Mouse (Mus musculus) lung, embryonic 15.5 days (tissue): Measurements from ENCODE around the gene Ebf1. TPM values are rescaled to one million over a fixed set of nuclear protein-coding genes. Genes with fewer than 3 reads are reported as not detected.
A peak's percentile ranks its signal among the peaks of the same experiment; 100 is the strongest.

Source experiments
- ATAC-seq: fragments of 200-750 bp; cut with Nextera tagmentation; 2 replicates; pipeline ENCODE4 v1.8.0; 2017; ENCODE audit warnings: moderate number of reproducible peaks, borderline replicate concordance; ENCODE audit not compliant: low FRiP score, low TSS enrichment; ENCODE audit errors: extremely low read depth
- H3K27ac ChIP-seq: fragments of 300-500 bp; sonication (generic); 2 replicates; pipeline ENCODE4 v1.5.1; 2015; ENCODE audit warnings: moderate library complexity, mild to moderate bottlenecking, inconsistent platforms
- H3K27me3 ChIP-seq: fragments of 300-500 bp; sonication (generic); 2 replicates; pipeline ENCODE4 v1.6.1; 2015; ENCODE audit warnings: inconsistent platforms
- H3K36me3 ChIP-seq: fragments of 300-500 bp; sonication (generic); 2 replicates; pipeline ENCODE4 v1.6.1; 2015; ENCODE audit warnings: inconsistent platforms
- H3K4me1 ChIP-seq: fragments of 300-500 bp; sonication (generic); 2 replicates; pipeline ENCODE4 v1.6.1; 2015; ENCODE audit warnings: inconsistent platforms
- H3K4me2 ChIP-seq: fragments of 300-500 bp; sonication (generic); 2 replicates; pipeline ENCODE4 v1.6.1; 2015; ENCODE audit warnings: inconsistent platforms, mild to moderate bottlenecking, moderate library complexity
- H3K4me3 ChIP-seq: fragments of 300-500 bp; sonication (generic); 2 replicates; pipeline ENCODE4 v1.5.1; 2015; ENCODE audit warnings: mild to moderate bottlenecking, inconsistent platforms
- H3K9ac ChIP-seq: fragments of 300-500 bp; sonication (generic); 2 replicates; pipeline ENCODE4 v1.6.1; 2015; ENCODE audit warnings: inconsistent platforms
- H3K9me3 ChIP-seq: fragments of 300-500 bp; sonication (generic); 2 replicates; pipeline ENCODE4 v1.6.1; 2016; ENCODE audit warnings: inconsistent platforms
- WGBS: fragments of 180-500 bp; shearing (Covaris S2); methylation state at CpG from one replicate; pipeline ENCODE4 v1.1.7; 2015; 5-methylcytosine and 5-hydroxymethylcytosine counted together
- polyA plus RNA-seq: library from polyadenylated mRNA; unstranded; fragments of >200 nt; fragmentation: Nextera tagmentation; extraction: Ambion mirVana; gene quantifications from 2 replicates; pipeline ENCODE4 v1.2.1, GENCODE M21; 2015

Ebf1 gene
- polyA plus RNA-seq, 1 experiment from 2014 or later: 12.4 TPM

- H3K36me3 ChIP-seq: no peaks in the 10 kb centered on the region
Measured at GRCm38 (mm10) chr11:44884337-44884736, 267.2 kb downstream of the Ebf1 start.

GRCm38 (mm10) chr11:44886897-44887296 is 269.8 kb downstream of the Ebf1 start:
- Histone ChIP-seq H3K9ac (no peak overlapping the region), H3K36me3 (no peaks in the 10 kb centered on the region), H3K9me3 (no peaks in the 10 kb centered on the region), H3K4me3 (no peak overlapping the region), H3K27me3 (no peaks in the 10 kb centered on the region), H3K27ac (no peak overlapping the region), H3K4me1 (no peaks in the 10 kb centered on the region), H3K4me2 (no peak overlapping the region)
- ATAC-seq: no peak
- 91% methylated on average over 2 of the region's 2 CpGs for WGBS

More at GRCm38 (mm10) chr11:44884337-44884736, 267.2 kb downstream of the Ebf1 start:
- Histone ChIP-seq H3K9ac (no peak overlapping the region), H3K27ac (no peak overlapping the region), H3K4me1 (no peaks in the 10 kb centered on the region), H3K9me3 (no peaks in the 10 kb centered on the region), H3K27me3 (no peaks in the 10 kb centered on the region), H3K4me3 (no peak overlapping the region), H3K4me2 (no peak overlapping the region)
- no peak for ATAC-seq
- WGBS: 83% methylated on average over 3 of the region's 3 CpGs

GRCm38 (mm10) chr11:44887691-44888090 is 270.6 kb downstream of the Ebf1 start:
- no peak overlapping the region for H3K27ac ChIP-seq
- no peaks in the 10 kb centered on the region for H3K4me1 ChIP-seq
- no peak overlapping the region for H3K4me2 ChIP-seq
- no peak for ATAC-seq
- 72% methylated on average over 7 of the region's 7 CpGs for WGBS
- no peaks in the 10 kb centered on the region for H3K27me3 ChIP-seq
- no peaks in the 10 kb centered on the region for H3K36me3 ChIP-seq
- no peak overlapping the region for H3K9ac ChIP-seq
- H3K4me3 ChIP-seq: no peak overlapping the region
- H3K9me3 ChIP-seq: no peaks in the 10 kb centered on the region

GRCm38 (mm10) chr11:44888390-44888789 is 271.3 kb downstream of the Ebf1 start:
- 89% methylated on average over 4 of the region's 4 CpGs for WGBS
- ATAC-seq: no peak
- Histone ChIP-seq H3K4me3 (no peak overlapping the region), H3K27me3 (no peaks in the 10 kb centered on the region), H3K9me3 (no peaks in the 10 kb centered on the region), H3K4me1 (no peaks in the 10 kb centered on the region), H3K36me3 (no peaks in the 10 kb centered on the region), H3K9ac (no peak overlapping the region), H3K4me2 (no peak overlapping the region), H3K27ac (no peak overlapping the region)

- Histone ChIP-seq H3K27me3 (no peaks in the 10 kb centered on the region), H3K36me3 (no peaks in the 10 kb centered on the region), H3K9me3 (no peaks in the 10 kb centered on the region), H3K4me2 (peak overlapping the region; percentile 7; the same call in 1 of the 2 replicates), H3K4me3 (no peak overlapping the region), H3K4me1 (no peaks in the 10 kb centered on the region), H3K9ac (no peak overlapping the region), H3K27ac (no peak overlapping the region)
- 52% methylated on average over 18 of the region's 18 CpGs for WGBS
- no peak for ATAC-seq
Measured at GRCm38 (mm10) chr11:44892814-44893521, 275.9 kb downstream of the Ebf1 start.

- ATAC-seq: no peak
Measured at GRCm38 (mm10) chr11:44893986-44894385, 276.9 kb downstream of the Ebf1 start.

GRCm38 (mm10) chr11:44894798-44895197 is 277.7 kb downstream of the Ebf1 start:
- Histone ChIP-seq H3K4me1 (no peaks in the 10 kb centered on the region), H3K9me3 (no peaks in the 10 kb centered on the region), H3K9ac (no peak overlapping the region), H3K4me2 (no peak overlapping the region), H3K27me3 (no peaks in the 10 kb centered on the region), H3K36me3 (no peaks in the 10 kb centered on the region), H3K27ac (no peak overlapping the region), H3K4me3 (no peak overlapping the region)
- WGBS: 92% methylated on average over 4 of the region's 4 CpGs
- no peak for ATAC-seq

More at GRCm38 (mm10) chr11:44893986-44894385, 276.9 kb downstream of the Ebf1 start:
- no peak overlapping the region for H3K27ac ChIP-seq
- H3K9ac ChIP-seq: no peak overlapping the region
- no peak overlapping the region for H3K4me2 ChIP-seq
- H3K27me3 ChIP-seq: no peaks in the 10 kb centered on the region
- no peak overlapping the region for H3K4me3 ChIP-seq
- H3K36me3 ChIP-seq: no peaks in the 10 kb centered on the region
- H3K4me1 ChIP-seq: no peaks in the 10 kb centered on the region
- no peaks in the 10 kb centered on the region for H3K9me3 ChIP-seq

- WGBS: 79% methylated on average over 1 of the region's 1 CpGs
- no peak overlapping the region for H3K27ac ChIP-seq
- H3K9ac ChIP-seq: no peak overlapping the region
- no peaks in the 10 kb centered on the region for H3K9me3 ChIP-seq
- no peak for ATAC-seq
- H3K4me3 ChIP-seq: no peak overlapping the region
- H3K36me3 ChIP-seq: no peaks in the 10 kb centered on the region
- H3K4me1 ChIP-seq: no peaks in the 10 kb centered on the region
- H3K4me2 ChIP-seq: no peak overlapping the region
- no peaks in the 10 kb centered on the region for H3K27me3 ChIP-seq
Measured at GRCm38 (mm10) chr11:44895893-44896292, 278.8 kb downstream of the Ebf1 start.

GRCm38 (mm10) chr11:44897140-44897665 is 280.1 kb downstream of the Ebf1 start:
- no peak for ATAC-seq
- no peaks in the 10 kb centered on the region for H3K36me3 ChIP-seq
- 47% methylated on average over 10 of the region's 10 CpGs for WGBS
- no peaks in the 10 kb centered on the region for H3K4me1 ChIP-seq
- H3K27ac ChIP-seq: no peak overlapping the region
- H3K4me2 ChIP-seq: no peak overlapping the region
- no peaks in the 10 kb centered on the region for H3K9me3 ChIP-seq
- H3K4me3 ChIP-seq: no peak overlapping the region
- H3K27me3 ChIP-seq: no peaks in the 10 kb centered on the region
- no peak overlapping the region for H3K9ac ChIP-seq

GRCm38 (mm10) chr11:44899554-44899953 is 282.4 kb downstream of the Ebf1 start:
- H3K36me3 ChIP-seq: no peaks in the 10 kb centered on the region

GRCm38 (mm10) chr11:44899965-44900364 is 282.8 kb downstream of the Ebf1 start:
- H3K36me3 ChIP-seq: no peaks in the 10 kb centered on the region
- H3K4me3 ChIP-seq: no peak overlapping the region
- WGBS: 78% methylated on average over 7 of the region's 7 CpGs
- no peaks in the 10 kb centered on the region for H3K27me3 ChIP-seq
- H3K4me2 ChIP-seq: no peak overlapping the region
- H3K27ac ChIP-seq: no peak overlapping the region
- no peaks in the 10 kb centered on the region for H3K4me1 ChIP-seq
- H3K9ac ChIP-seq: no peak overlapping the region
- ATAC-seq: no peak
- H3K9me3 ChIP-seq: no peaks in the 10 kb centered on the region

More at GRCm38 (mm10) chr11:44899554-44899953, 282.4 kb downstream of the Ebf1 start:
- H3K4me3 ChIP-seq: no peak overlapping the region
- H3K4me1 ChIP-seq: no peaks in the 10 kb centered on the region
- H3K9me3 ChIP-seq: no peaks in the 10 kb centered on the region
- no peaks in the 10 kb centered on the region for H3K27me3 ChIP-seq
- no peak overlapping the region for H3K9ac ChIP-seq
- no peak overlapping the region for H3K4me2 ChIP-seq
- no peak for ATAC-seq
- no peak overlapping the region for H3K27ac ChIP-seq

- Histone ChIP-seq H3K4me3 (no peak overlapping the region), H3K36me3 (no peaks in the 10 kb centered on the region), H3K9me3 (no peaks in the 10 kb centered on the region), H3K27me3 (no peaks in the 10 kb centered on the region), H3K4me2 (no peak overlapping the region), H3K4me1 (no peaks in the 10 kb centered on the region), H3K9ac (no peak overlapping the region), H3K27ac (no peak overlapping the region)
- no peak for ATAC-seq
- WGBS: 78% methylated on average over 7 of the region's 7 CpGs
Measured at GRCm38 (mm10) chr11:44900496-44900895, 283.4 kb downstream of the Ebf1 start.
